Mouse (Mus musculus) MEL (cell line): ENCODE measurements at regions not wholly inside any gene's neighbourhood (a gene's known extent, or its start where the extent isn't known, plus 50 kb on each side); places are given as distances from the start of the nearest gene placed in this dataset.

Experiments used
- DNase-seq: peaks from one replicate; pipeline ENCODE4 v3.0.0; 2011; ENCODE audit warnings: low read depth, low spot score
- H3K27ac ChIP-seq: 2 replicates; pipeline ENCODE4 v1.5.1; 2012; ENCODE audit warnings: low read depth, mild to moderate bottlenecking, control low read depth, low read length, moderate library complexity; ENCODE audit not compliant: control insufficient read depth
- H3K27me3 ChIP-seq, 2 experiments: fragments of 150-350 bp in 1 of 2; sonication (generic) in 1 of 2; 2 replicates each; pipeline ENCODE4 v1.6.1; 2012; ENCODE audit warnings: low read length in 2 of 2, mild to moderate bottlenecking in 2 of 2, improper control_type of control experiment in 1 of 2, moderate library complexity in 1 of 2; ENCODE audit not compliant: insufficient read depth in 2 of 2, control insufficient read depth in 1 of 2
- H3K36me3 ChIP-seq, 2 experiments: 2 replicates each; pipeline ENCODE4 v1.6.1; 2012 to 2014; ENCODE audit warnings: low read length in 2 of 2, improper control_type of control experiment in 1 of 2, inconsistent platforms in 1 of 2, mild to moderate bottlenecking in 1 of 2; ENCODE audit not compliant: insufficient read depth in 2 of 2, control insufficient read depth in 1 of 2
- H3K4me1 ChIP-seq, 2 experiments: fragments of 150-350 bp in 1 of 2; sonication (generic) in 1 of 2; 2 replicates each; pipeline ENCODE4 v1.6.1; 2012; ENCODE audit warnings: low read length in 2 of 2, improper control_type of control experiment in 1 of 2, mild to moderate bottlenecking in 1 of 2; ENCODE audit not compliant: insufficient read depth in 2 of 2, control insufficient read depth in 1 of 2
- H3K4me3 ChIP-seq, 2 experiments: fragments of 150-350 bp in 1 of 2; sonication (generic) in 1 of 2; 2 replicates each; pipeline ENCODE4 v1.5.1; 2012; ENCODE audit warnings: low read depth in 2 of 2, low read length in 2 of 2, mild to moderate bottlenecking in 2 of 2, moderate library complexity in 2 of 2, control low read depth in 1 of 2, improper control_type of control experiment in 1 of 2; ENCODE audit not compliant: control insufficient read depth in 1 of 2, insufficient read depth in 1 of 2
- H3K79me2 ChIP-seq: 2 replicates; pipeline ENCODE4 v1.6.1; 2012; ENCODE audit warnings: mild to moderate bottlenecking, low read length, moderate library complexity; ENCODE audit not compliant: control insufficient read depth, poor library complexity, insufficient read depth
- H3K9ac ChIP-seq: 2 replicates; pipeline ENCODE4 v1.6.1; 2012; ENCODE audit warnings: low read depth, mild to moderate bottlenecking, control low read depth, low read length, moderate library complexity; ENCODE audit not compliant: control insufficient read depth, poor library complexity, severe bottlenecking
- H3K9me3 ChIP-seq: fragments of 150-350 bp; sonication (generic); replicated peaks from 2 replicates; pipeline ENCODE4 v1.6.1; 2012; ENCODE audit warnings: mild to moderate bottlenecking, low read length, improper control_type of control experiment, moderate library complexity; ENCODE audit not compliant: insufficient read depth
- BHLHE40 ChIP-seq: IDR thresholded peaks from 2 replicates; pipeline ENCODE4 v1.6.1; 2012; ENCODE audit warnings: low read depth, mild to moderate bottlenecking, inconsistent platforms, low read length, improper control_type of control experiment, borderline replicate concordance
- CHD1 ChIP-seq: IDR thresholded peaks from 2 replicates; pipeline ENCODE4 v1.6.1; 2012; ENCODE audit warnings: low read depth, mild to moderate bottlenecking, inconsistent platforms, low read length, improper control_type of control experiment
- CHD2 ChIP-seq: IDR thresholded peaks from 2 replicates; pipeline ENCODE4 v1.6.1; 2011; ENCODE audit warnings: low read length, improper control_type of control experiment
- CTCF ChIP-seq, 3 experiments: IDR thresholded peaks in 2 of 3; conservative IDR thresholded peaks in 1 of 3; 2 replicates each; pipeline ENCODE4 v1.5.1; 2011 to 2012; ENCODE audit warnings: low read length in 3 of 3, low read depth in 2 of 3, mild to moderate bottlenecking in 2 of 3, improper control_type of control experiment in 1 of 3, inconsistent platforms in 1 of 3, mixed read lengths in 1 of 3, moderate library complexity in 1 of 3; ENCODE audit not compliant: control insufficient read depth in 1 of 3, insufficient read depth in 1 of 3, poor library complexity in 1 of 3, severe bottlenecking in 1 of 3
- E2F4 ChIP-seq: IDR thresholded peaks from 2 replicates; pipeline ENCODE4 v1.6.1; 2011; ENCODE audit warnings: low read depth, low read length, improper control_type of control experiment, borderline replicate concordance
- ELF1 ChIP-seq: IDR thresholded peaks from 2 replicates; pipeline ENCODE4 v1.6.1; 2014; ENCODE audit warnings: low read depth, mild to moderate bottlenecking, inconsistent platforms, low read length, improper control_type of control experiment, moderate library complexity
- EP300 ChIP-seq, 2 experiments: IDR thresholded peaks; 2 replicates each; pipeline ENCODE4 v1.6.1; 2011; ENCODE audit warnings: improper control_type of control experiment in 2 of 2, low read length in 2 of 2, low read depth in 1 of 2, mild to moderate bottlenecking in 1 of 2
- HCFC1 ChIP-seq: IDR thresholded peaks from 2 replicates; pipeline ENCODE4 v1.6.1; 2012; ENCODE audit warnings: low read depth, mild to moderate bottlenecking, inconsistent platforms, low read length, improper control_type of control experiment, moderate library complexity
- MAFK ChIP-seq: IDR thresholded peaks from 2 replicates; pipeline ENCODE4 v1.6.1; 2011; ENCODE audit warnings: low read depth, mild to moderate bottlenecking, low read length, improper control_type of control experiment, borderline replicate concordance
- MAX ChIP-seq: IDR thresholded peaks from 2 replicates; pipeline ENCODE4 v1.6.1; 2011; ENCODE audit warnings: low read length, improper control_type of control experiment
- MEF2A ChIP-seq: IDR thresholded peaks from 2 replicates; pipeline ENCODE4 v1.6.1; 2014; ENCODE audit warnings: low read depth, mild to moderate bottlenecking, inconsistent platforms, low read length, improper control_type of control experiment; ENCODE audit not compliant: poor library complexity, insufficient replicate concordance, severe bottlenecking; ENCODE audit errors: extremely low read depth
- MXI1 ChIP-seq: IDR thresholded peaks from 2 replicates; pipeline ENCODE4 v1.6.1; 2011; ENCODE audit warnings: mild to moderate bottlenecking, low read depth, low read length, improper control_type of control experiment
- POLR2AphosphoS5 ChIP-seq: IDR thresholded peaks from 2 replicates; pipeline ENCODE4 v1.6.1; 2012; ENCODE audit warnings: low read depth, borderline replicate concordance, mild to moderate bottlenecking, inconsistent platforms, low read length, moderate library complexity, mixed read lengths
- RAD21 ChIP-seq: IDR thresholded peaks from 2 replicates; pipeline ENCODE4 v1.6.1; 2011; ENCODE audit warnings: mild to moderate bottlenecking, low read depth, low read length, improper control_type of control experiment
- SIN3A ChIP-seq: IDR thresholded peaks from 2 replicates; pipeline ENCODE4 v1.6.1; 2012; ENCODE audit warnings: low read length, improper control_type of control experiment, inconsistent platforms
- SMC3 ChIP-seq: IDR thresholded peaks from 2 replicates; pipeline ENCODE4 v1.6.1; 2011; ENCODE audit warnings: low read depth, low read length, improper control_type of control experiment
- TBP ChIP-seq: IDR thresholded peaks from 2 replicates; pipeline ENCODE4 v1.8.0; 2011; ENCODE audit warnings: low read depth, low read length, improper control_type of control experiment
- USF1 ChIP-seq: IDR thresholded peaks from 2 replicates; pipeline ENCODE4 v1.6.1; 2014; ENCODE audit warnings: low read depth, mild to moderate bottlenecking, inconsistent platforms, low read length, improper control_type of control experiment, moderate library complexity
- USF2 ChIP-seq, 2 experiments: IDR thresholded peaks; 2 replicates each; pipeline ENCODE4 v1.6.1; 2011 to 2012; ENCODE audit warnings: improper control_type of control experiment in 2 of 2, low read length in 2 of 2, borderline replicate concordance in 1 of 2, inconsistent platforms in 1 of 2, low read depth in 1 of 2, mild to moderate bottlenecking in 1 of 2; ENCODE audit not compliant: insufficient read depth in 1 of 2
- ZKSCAN1 ChIP-seq: IDR thresholded peaks from 2 replicates; pipeline ENCODE4 v1.6.1; 2012; ENCODE audit warnings: low read depth, mild to moderate bottlenecking, inconsistent platforms, low read length, improper control_type of control experiment, moderate library complexity

GRCm38 (mm10) chr8:26799814-26800213, 177.3 kb upstream of the Zfp703 start:
- no peak for DNase-seq
- Histone ChIP-seq H3K79me2 (no peaks in the 10 kb centered on the region), H3K27me3 (no peaks in the 10 kb centered on the region), H3K36me3 (no peaks in the 10 kb centered on the region), H3K4me3 (no peak overlapping the region), H3K27ac (no peak overlapping the region), H3K4me1 (no peaks in the 10 kb centered on the region), H3K9ac (no peak overlapping the region), H3K9me3 (no peaks in the 10 kb centered on the region)
- TF ChIP-seq SMC3: no peak
- TF ChIP-seq BHLHE40: no peak
- TF ChIP-seq SIN3A: no peak
- no peak for TF ChIP-seq TBP
- TF ChIP-seq USF1: no peak
- no peak for TF ChIP-seq RAD21
- no peak for TF ChIP-seq MAFK
- no peak for TF ChIP-seq CHD1
- TF ChIP-seq CHD2: no peak
- TF ChIP-seq HCFC1: no peak
- no peak for TF ChIP-seq MXI1
- no peak for TF ChIP-seq USF2 (IDR thresholded peaks at IDR 0.05; ENCODE audit: borderline replicate concordance in 1 of 2, insufficient read depth in 1 of 2, low read depth in 1 of 2, low read length in 2 of 2)
- TF ChIP-seq ZKSCAN1: no peak
- no peak for TF ChIP-seq EP300 (IDR thresholded peaks at IDR 0.05; ENCODE audit: low read depth in 1 of 2, low read length in 2 of 2)
- TF ChIP-seq ELF1: no peak

- Histone ChIP-seq H3K79me2 (no peaks in the 10 kb centered on the region), H3K36me3 (no peaks in the 10 kb centered on the region), H3K27me3 (no peaks in the 10 kb centered on the region), H3K4me3 (no peak overlapping the region), H3K9ac (no peak overlapping the region), H3K27ac (no peak overlapping the region), H3K4me1 (no peaks in the 10 kb centered on the region), H3K9me3 (no peaks in the 10 kb centered on the region)
- no peak for DNase-seq
- no peak for TF ChIP-seq MAFK
- TF ChIP-seq TBP: no peak
- TF ChIP-seq POLR2AphosphoS5: no peak
- TF ChIP-seq CTCF (IDR thresholded peaks at IDR 0.05 in 2 of 3, conservative IDR thresholded peaks at IDR 0.05 in 1 of 3; ENCODE audit: control insufficient read depth in 1 of 3, insufficient read depth in 1 of 3, low read depth in 2 of 3, low read length in 3 of 3, poor library complexity in 1 of 3, severe bottlenecking in 1 of 3): no peak
- TF ChIP-seq MAX: no peak
- TF ChIP-seq BHLHE40: no peak
- no peak for TF ChIP-seq E2F4
- TF ChIP-seq EP300 (IDR thresholded peaks at IDR 0.05; ENCODE audit: low read depth in 1 of 2, low read length in 2 of 2): no peak
- no peak for TF ChIP-seq MEF2A
Measured at GRCm38 (mm10) chr8:26804089-26804488, 173.0 kb upstream of the Zfp703 start.
